ENCODE assay signal across 8 mouse cellular contexts in genomic region chr11:102189461-102190436, GRCm38 (mm10). TPM values are rescaled to one million over a fixed set of nuclear protein-coding genes. Genes with fewer than 3 reads are reported as not detected.
A peak's percentile ranks its signal among the peaks of the same experiment; 100 is the strongest.
DNase-seq lines count a peak whose midpoint lies in the region; ATAC-seq and TF ChIP-seq lines count a peak whose summit lies in the region.

Gene G6pc3, plus strand, starts transcription at chr11:102189620.

- peak within 1 kb of the TSS; percentile 71 for H3K4me3 ChIP-seq in bone marrow, adult 2 months (replicated peaks; ENCODE audit: control insufficient read depth, low read depth, low read length)
- H3K4me3 ChIP-seq in embryonic facial prominence, embryonic 14.5 days (ENCODE audit: low read depth, low read length) = peak within 1 kb of the TSS; percentile 61
- peak within 1 kb of the TSS; percentile 82 for H3K4me3 ChIP-seq in heart, adult 2 months
- peak within 1 kb of the TSS; percentile 62 for H3K4me3 ChIP-seq in limb, embryonic 12.5 days (replicated peaks)
- peak within 1 kb of the TSS; percentile 52 for H3K4me3 ChIP-seq in midbrain, embryonic 14.5 days (replicated peaks; ENCODE audit: low read depth, low read length)

- TF ChIP-seq EP300 in heart, adult 2 months (IDR thresholded peaks at IDR 0.05; ENCODE audit: insufficient read depth, low read depth, low read length) = peak; percentile 85

- H3K79me2 ChIP-seq in heart, adult 2 months (replicated peaks; ENCODE audit: control insufficient read depth, insufficient read depth, low read length) = no peaks in the 10 kb centered on the region

- peak; percentile 87 for ATAC-seq in embryonic facial prominence, embryonic 14.5 days (ENCODE audit: low read depth)
- ATAC-seq in limb, embryonic 12.5 days (ENCODE audit: insufficient number of reproducible peaks, insufficient read depth, low FRiP score, low TSS enrichment, low read depth) = peak; percentile 84
- peak; percentile 81 for ATAC-seq in midbrain, embryonic 14.5 days (ENCODE audit: low FRiP score, low TSS enrichment)

- peak within 1 kb of the TSS; percentile 70 for H3K9ac ChIP-seq in embryonic facial prominence, embryonic 14.5 days (ENCODE audit: low read depth, low read length)
- H3K9ac ChIP-seq in heart, adult 2 months (ENCODE audit: low read depth, low read length) = peak within 1 kb of the TSS; percentile 67
- H3K9ac ChIP-seq in limb, embryonic 12.5 days (replicated peaks) = peak within 1 kb of the TSS; percentile 66
- peak within 1 kb of the TSS; percentile 71 for H3K9ac ChIP-seq in midbrain, embryonic 14.5 days (replicated peaks; ENCODE audit: low read length)

- WGBS in bone marrow, adult 2 months = under 1% methylated on average over 50 of the region's 50 CpGs
- 2% methylated on average over 46 of the region's 50 CpGs for WGBS in embryonic facial prominence, embryonic 14.5 days
- WGBS in heart, adult 2 months = 1% methylated on average over 50 of the region's 50 CpGs
- WGBS in limb, embryonic 12.5 days = 3% methylated on average over 49 of the region's 50 CpGs
- 2% methylated on average over 50 of the region's 50 CpGs for WGBS in midbrain, embryonic 14.5 days

- TF ChIP-seq CTCF in bone marrow, adult 2 months (IDR thresholded peaks at IDR 0.05; ENCODE audit: control insufficient read depth, insufficient read depth, low read length) = no peak
- TF ChIP-seq CTCF in heart, adult 2 months (IDR thresholded peaks at IDR 0.05) = no peak

- peak within 1 kb of the TSS; percentile 55 for H3K27ac ChIP-seq in bone marrow, adult 2 months (ENCODE audit: control insufficient read depth, insufficient read depth, low read depth, low read length, poor library complexity)
- H3K27ac ChIP-seq in embryonic facial prominence, embryonic 14.5 days (replicated peaks; ENCODE audit: low read depth, low read length) = peak within 1 kb of the TSS; percentile 65
- peak within 1 kb of the TSS; percentile 79 for H3K27ac ChIP-seq in heart, adult 2 months
- peak within 1 kb of the TSS; percentile 79 for H3K27ac ChIP-seq in limb, embryonic 12.5 days
- H3K27ac ChIP-seq in midbrain, embryonic 14.5 days (replicated peaks; ENCODE audit: low read depth, low read length) = peak within 1 kb of the TSS; percentile 75

- intact Hi-C loops in heart, adult 2 months (cut with DNase I) = loop anchor here (2.0 to 10.0 kb wide), 3 partner anchors 19 to 1745 kb away; partner anchors contain the start of genes BC030867, Klhl10 and Nt5c3b

- no peaks in the 10 kb centered on the region for H3K27me3 ChIP-seq in embryonic facial prominence, embryonic 14.5 days (replicated peaks; ENCODE audit: control insufficient read depth, insufficient read depth, low read length)
- H3K27me3 ChIP-seq in heart, adult 2 months (ENCODE audit: control insufficient read depth, insufficient read depth, low read length) = no peaks in the 10 kb centered on the region
- H3K27me3 ChIP-seq in limb, embryonic 12.5 days = no peaks in the 10 kb centered on the region
- no peaks in the 10 kb centered on the region for H3K27me3 ChIP-seq in midbrain, embryonic 14.5 days (ENCODE audit: control insufficient read depth, insufficient read depth, low read length)

- no peaks in the 10 kb centered on the region for H3K9me3 ChIP-seq in embryonic facial prominence, embryonic 14.5 days (ENCODE audit: control insufficient read depth, low read length)
- no peaks in the 10 kb centered on the region for H3K9me3 ChIP-seq in limb, embryonic 12.5 days
- H3K9me3 ChIP-seq in midbrain, embryonic 14.5 days (ENCODE audit: control insufficient read depth, low read length) = no peaks in the 10 kb centered on the region

- peak within 1 kb of the TSS; percentile 85 for H3K4me2 ChIP-seq in embryonic facial prominence, embryonic 14.5 days (ENCODE audit: low read depth, low read length)
- peak within 1 kb of the TSS; percentile 88 for H3K4me2 ChIP-seq in limb, embryonic 12.5 days
- peak within 1 kb of the TSS; percentile 65 for H3K4me2 ChIP-seq in midbrain, embryonic 14.5 days (ENCODE audit: low read length)

- H3K4me1 ChIP-seq in bone marrow, adult 2 months (ENCODE audit: control insufficient read depth, insufficient read depth, low read length) = no peaks in the 10 kb centered on the region; the same call in 1 of the 2 replicates
- H3K4me1 ChIP-seq in embryonic facial prominence, embryonic 14.5 days (ENCODE audit: control insufficient read depth, insufficient read depth, low read length) = peaks cover 13% of the 10 kb centered on the region
- H3K4me1 ChIP-seq in heart, adult 2 months (ENCODE audit: control insufficient read depth, insufficient read depth, low read length) = no peaks in the 10 kb centered on the region; the same call in 1 of the 2 replicates
- H3K4me1 ChIP-seq in limb, embryonic 12.5 days (replicated peaks) = peaks cover 17% of the 10 kb centered on the region
- 0 out of 2 replicates have a peak, but pooled peaks cover 17% of the 10 kb centered on the region for H3K4me1 ChIP-seq in midbrain, embryonic 14.5 days (ENCODE audit: control insufficient read depth, insufficient read depth, low read length)

- peak; percentile 97 for DNase-seq in 416B (ENCODE audit: low read depth)
- DNase-seq in embryonic facial prominence, embryonic 14.5 days (ENCODE audit: low spot score) = peak; percentile 96
- peak; percentile 91 to 93 for DNase-seq in heart, adult 2 months
- DNase-seq in kidney, adult 8-10 months = peak; percentile 95 to 96
- DNase-seq in midbrain, embryonic 14.5 days = peak; percentile 94
- peak; percentile 51 for DNase-seq in spleen, adult 12 weeks (ENCODE audit: low spot score)

- peaks cover 15% of the 10 kb centered on the region for H3K36me3 ChIP-seq in embryonic facial prominence, embryonic 14.5 days (ENCODE audit: control insufficient read depth, insufficient read depth, low read length)
- no peaks in the 10 kb centered on the region for H3K36me3 ChIP-seq in heart, adult 2 months (ENCODE audit: control insufficient read depth, insufficient read depth, low read length)
- peaks cover 26% of the 10 kb centered on the region for H3K36me3 ChIP-seq in limb, embryonic 12.5 days
- peaks cover 23% of the 10 kb centered on the region for H3K36me3 ChIP-seq in midbrain, embryonic 14.5 days (ENCODE audit: control insufficient read depth, insufficient read depth, low read length)

- peak; percentile 53; the same call in 1 of the 2 replicates for TF ChIP-seq POLR2A in bone marrow, adult 2 months (IDR thresholded peaks at IDR 0.05; ENCODE audit: borderline replicate concordance, control insufficient read depth, low read depth, low read length)
- peak; percentile 40; the same call in 1 of the 2 replicates for TF ChIP-seq POLR2A in heart, adult 2 months (IDR thresholded peaks at IDR 0.05; ENCODE audit: insufficient read depth, low read depth, low read length)

RNA-seq across cellular contexts. Expression of gene G6pc3, which starts in this region (rescaled TPM):
- 13.9 and 26.5 TPM in 2 replicates for polyA plus RNA-seq in bone marrow, adult 2 months (2011; ENCODE audit: insufficient read depth, insufficient read length, low replicate concordance, missing spikeins)
- polyA plus RNA-seq in embryonic facial prominence, embryonic 14.5 days (2014; fragmentation: Nextera tagmentation; extraction: Ambion mirVana) = 27.9 and 29.3 TPM in 2 replicates
- 10 to 100 TPM; 44.8 to 50.6 TPM for total RNA-seq in heart, adult 2 months (2021)
- 89.9 and 95.3 TPM in 2 replicates for polyA plus RNA-seq in heart, adult 2 months (2012; rRNA removed)
- 36.6 and 36.8 TPM in 2 replicates for polyA plus RNA-seq in limb, embryonic 12.5 days (2016; fragmentation: Nextera tagmentation; extraction: Ambion mirVana)
- polyA plus RNA-seq in midbrain, embryonic 14.5 days (2014; fragmentation: Nextera tagmentation; extraction: Ambion mirVana) = 31.6 and 43.7 TPM in 2 replicates

Comparison
In these comparisons a context has a peak if more than half of its experiments do, and no peak if none do; other contexts are left out.
1. Peak in every context shown above with its lines: DNase-seq, ATAC-seq, H3K4me3 ChIP-seq and H3K27ac ChIP-seq.